Mouse (Mus musculus) heart, postnatal 0 days (tissue): Measurements from ENCODE around the gene Alk.

Experiments used
- CTCF ChIP-seq: IDR thresholded peaks from 2 replicates; pipeline ENCODE4 v1.5.1; 2016; ENCODE audit warnings: antibody characterized with exemption, control low read depth, low read depth
- EP300 ChIP-seq: IDR thresholded peaks from 2 replicates; pipeline ENCODE4 v1.6.1; 2016; ENCODE audit warnings: antibody characterized with exemption, low read depth

- TF ChIP-seq CTCF, result no peak
- no peak for TF ChIP-seq EP300
These were observed 199.6 kb downstream of the Alk start for GRCm38 (mm10) chr17:72404813-72405212.
